Mouse (Mus musculus) CD4-positive, CD25-positive, alpha-beta regulatory T cell, adult 2 months (primary cell): Measurements from ENCODE around the gene Rflna.

Experiments
- DNase-seq: peaks from one replicate; pipeline ENCODE4 v3.0.0-alpha.2; 2012; ENCODE audit warnings: low read depth, low spot score

Gene Rflna

DNA sequence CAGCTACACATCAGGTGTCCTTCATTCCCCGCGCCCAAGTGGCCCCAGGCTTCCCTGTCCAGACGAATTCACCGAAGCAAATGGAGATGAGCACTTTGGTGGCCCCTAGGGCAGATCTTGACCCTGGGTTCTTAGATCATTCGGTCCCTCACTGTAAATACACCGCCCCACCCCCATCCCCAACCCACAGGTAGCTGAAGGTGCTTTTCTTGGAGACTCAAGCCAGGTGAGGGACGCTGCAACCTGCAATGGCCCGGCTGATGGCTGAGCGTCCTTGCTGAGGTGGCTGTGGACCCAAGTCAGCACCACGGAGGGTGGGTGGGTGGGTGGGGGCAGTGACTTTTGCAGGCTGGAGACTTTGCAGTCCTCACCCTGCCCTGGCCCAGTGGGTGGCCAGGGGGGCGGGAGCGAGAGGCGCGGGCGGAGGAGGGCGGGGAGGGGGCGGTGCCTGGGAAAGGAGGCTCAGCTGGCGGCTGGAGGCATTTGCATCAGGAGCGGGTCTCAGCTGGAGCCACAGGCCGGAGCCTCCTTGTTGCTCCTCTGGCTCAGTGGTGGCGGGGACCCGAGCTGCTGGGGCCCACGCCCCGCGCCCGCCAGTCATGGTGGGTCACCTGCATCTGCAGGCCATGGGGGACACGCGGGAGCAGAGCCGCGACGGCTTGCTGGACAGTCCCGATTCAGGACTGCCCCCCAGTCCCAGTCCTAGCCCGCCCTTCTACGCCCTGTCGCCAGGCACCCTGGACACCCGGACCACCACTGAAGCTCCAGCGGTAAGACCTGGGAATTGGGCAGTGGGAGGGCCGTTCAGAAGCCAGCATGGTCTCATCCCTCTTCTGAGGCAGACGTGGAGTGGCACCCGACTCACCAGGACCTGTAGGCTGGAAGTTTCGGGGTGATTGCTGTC is at the start of gene Rflna:
Gene Rflna, plus strand, starts transcription at position 253 of the 904 bp plus-strand sequence.
- DNase-seq, result no peak

DNA sequence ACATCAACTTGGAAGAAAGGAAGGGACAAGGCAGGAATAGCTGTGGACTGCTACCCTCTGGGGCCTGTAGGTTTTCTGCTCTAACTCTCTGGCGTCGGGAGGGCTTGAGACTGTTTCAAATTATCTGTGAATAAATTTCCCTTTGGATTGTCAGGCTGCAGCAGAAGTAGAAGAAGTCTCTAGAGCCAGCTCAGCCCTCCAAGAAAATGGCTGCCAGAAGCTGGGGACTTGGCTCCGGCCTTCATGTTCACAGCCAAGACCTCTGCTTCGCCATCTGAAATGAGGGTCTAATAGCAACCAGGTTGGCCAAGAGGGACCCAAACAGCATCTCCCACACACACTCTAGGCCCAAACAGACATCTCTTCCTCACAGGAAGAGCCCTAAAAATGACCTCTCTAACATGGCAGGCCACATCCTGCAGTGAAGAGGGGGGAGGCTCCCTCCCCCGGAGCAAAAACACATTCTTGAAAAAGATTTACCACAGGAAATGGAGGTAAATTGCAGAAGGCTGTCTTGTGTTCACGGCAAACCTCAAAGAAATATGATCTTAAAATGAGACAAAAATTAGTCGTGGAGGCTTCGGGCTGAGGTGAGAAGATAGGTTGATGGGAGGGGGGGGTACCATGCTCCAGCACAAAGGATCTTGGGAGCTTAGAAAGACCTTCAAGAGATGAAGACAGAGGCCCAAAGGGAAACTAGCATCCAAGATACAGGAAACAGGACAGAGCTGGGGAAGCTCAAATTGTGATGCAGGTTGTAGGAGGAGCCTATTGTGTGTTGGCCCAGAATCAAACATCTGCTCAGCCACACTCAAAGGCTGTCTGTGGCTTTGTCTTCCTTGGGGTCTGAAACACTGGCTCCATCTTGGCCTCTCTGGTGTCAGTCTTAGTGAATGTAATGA is 48.4 kb upstream of the Rflna start:
- DNase-seq, result peak; percentile 80

DNA sequence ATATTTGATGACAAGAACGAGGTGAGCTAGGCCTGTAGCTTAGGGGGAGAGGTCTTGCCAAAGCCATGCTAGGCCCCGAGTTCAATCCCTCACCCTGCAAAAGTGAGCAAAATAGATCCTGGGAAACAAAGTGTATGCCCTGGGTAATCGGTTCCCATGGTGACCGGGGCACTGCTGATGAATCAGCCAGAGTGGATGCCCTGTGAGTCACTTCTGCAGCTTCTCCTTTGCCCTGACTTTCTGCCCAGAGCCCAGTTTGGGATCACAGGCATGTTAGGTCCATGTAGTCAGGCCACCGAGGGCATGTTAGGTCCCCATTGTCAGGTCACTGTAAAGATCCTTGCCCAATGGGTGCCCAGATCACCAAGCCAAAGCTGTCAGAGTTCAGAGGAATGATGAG is 45.5 kb upstream of the Rflna start:
- DNase-seq, result no peak

DNA sequence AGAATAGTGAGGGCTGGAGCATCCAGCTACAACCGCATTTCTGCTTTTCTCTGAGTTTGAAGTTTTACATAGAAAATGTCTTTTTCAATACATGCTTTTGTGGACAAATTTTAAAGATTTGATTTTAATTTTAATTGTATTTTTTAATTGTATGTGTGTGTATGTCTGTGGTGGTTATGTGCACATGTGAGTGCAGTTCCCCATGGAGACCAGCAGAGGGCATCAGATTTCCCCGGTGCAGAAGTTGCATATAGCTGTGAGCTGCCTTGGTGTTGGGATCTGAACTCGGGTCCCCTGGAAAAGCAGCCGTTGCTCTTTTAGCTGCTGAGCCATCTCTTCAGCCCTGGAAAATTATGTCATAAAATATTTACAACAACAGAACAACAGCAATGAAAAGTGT is 43.9 kb upstream of the Rflna start:
- no peak for DNase-seq

DNA sequence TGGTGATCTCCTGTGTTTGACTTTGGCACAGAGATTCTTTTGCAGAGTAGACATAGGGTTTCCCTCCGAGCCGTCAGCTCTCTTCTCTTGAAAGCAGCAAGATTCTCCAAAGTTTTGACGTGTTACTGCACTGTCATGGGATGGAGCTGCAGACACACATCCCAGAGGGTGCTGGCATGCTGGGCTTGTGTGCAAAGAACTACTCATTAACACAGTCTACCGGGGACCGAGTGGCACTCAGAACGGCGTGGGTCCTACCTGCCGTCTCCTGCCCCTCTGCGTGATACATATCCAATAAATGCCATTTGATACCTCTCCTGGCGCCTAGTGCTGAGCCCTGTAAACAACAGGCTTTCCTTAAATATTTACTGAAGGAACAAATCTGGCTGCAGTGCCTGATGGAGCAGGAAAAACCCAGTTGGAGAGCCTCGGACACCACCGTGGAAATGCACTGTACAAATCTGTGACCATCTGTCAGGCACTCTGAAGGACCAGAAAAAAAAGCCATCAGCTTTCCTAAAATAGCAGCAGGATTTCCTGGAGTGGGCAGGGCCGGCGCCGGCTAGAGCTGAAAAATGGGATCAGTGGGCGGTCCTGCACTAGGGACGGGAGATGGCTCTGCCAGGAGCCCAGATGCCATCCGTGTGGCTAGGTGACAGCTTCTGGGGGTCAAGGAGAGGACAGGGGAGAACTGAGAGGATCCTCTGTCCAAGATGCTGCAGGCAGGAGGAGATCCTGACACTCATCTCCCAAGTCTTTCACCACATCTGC is 42.7 kb upstream of the Rflna start:
- DNase-seq, result no peak

DNA sequence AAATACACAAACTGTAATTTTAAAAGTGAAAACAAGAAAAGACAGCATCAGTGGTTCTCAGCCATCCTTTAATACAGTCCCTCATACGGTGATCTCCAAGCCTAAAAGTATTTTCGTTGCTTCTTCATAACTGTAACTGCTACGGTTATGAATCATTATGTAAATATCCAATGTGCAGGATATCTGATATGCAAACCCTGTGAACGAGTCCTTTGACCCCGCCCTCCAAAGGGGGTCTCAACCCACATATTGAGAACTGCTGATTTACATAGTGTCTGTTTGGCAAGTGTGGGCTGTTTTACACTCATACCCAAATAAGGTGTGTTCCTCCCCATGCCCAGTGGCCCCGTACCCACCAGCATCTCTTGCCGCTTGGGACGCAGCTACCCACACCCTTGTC is 41.6 kb upstream of the Rflna start:
- peak; percentile 12 for DNase-seq

DNA sequence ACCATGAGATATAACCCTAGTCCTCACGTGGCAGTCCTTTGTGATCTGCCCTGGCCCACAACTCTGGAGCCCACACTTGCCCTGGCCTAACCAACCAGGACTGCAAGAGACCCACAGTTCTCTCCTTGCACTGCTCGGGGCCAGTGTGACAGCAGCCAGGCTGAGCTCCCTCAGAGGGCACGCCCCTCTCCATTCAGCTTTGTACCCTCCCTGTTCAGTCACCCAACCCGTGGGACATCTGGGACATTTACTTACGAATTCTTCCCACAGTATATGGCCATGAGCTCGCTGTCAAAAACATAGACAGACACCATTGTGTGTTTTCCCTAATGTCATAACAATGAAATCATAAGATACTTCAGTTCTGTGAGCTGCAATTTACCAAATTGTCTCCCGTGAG is 40.3 kb upstream of the Rflna start:
- DNase-seq, result no peak

DNA sequence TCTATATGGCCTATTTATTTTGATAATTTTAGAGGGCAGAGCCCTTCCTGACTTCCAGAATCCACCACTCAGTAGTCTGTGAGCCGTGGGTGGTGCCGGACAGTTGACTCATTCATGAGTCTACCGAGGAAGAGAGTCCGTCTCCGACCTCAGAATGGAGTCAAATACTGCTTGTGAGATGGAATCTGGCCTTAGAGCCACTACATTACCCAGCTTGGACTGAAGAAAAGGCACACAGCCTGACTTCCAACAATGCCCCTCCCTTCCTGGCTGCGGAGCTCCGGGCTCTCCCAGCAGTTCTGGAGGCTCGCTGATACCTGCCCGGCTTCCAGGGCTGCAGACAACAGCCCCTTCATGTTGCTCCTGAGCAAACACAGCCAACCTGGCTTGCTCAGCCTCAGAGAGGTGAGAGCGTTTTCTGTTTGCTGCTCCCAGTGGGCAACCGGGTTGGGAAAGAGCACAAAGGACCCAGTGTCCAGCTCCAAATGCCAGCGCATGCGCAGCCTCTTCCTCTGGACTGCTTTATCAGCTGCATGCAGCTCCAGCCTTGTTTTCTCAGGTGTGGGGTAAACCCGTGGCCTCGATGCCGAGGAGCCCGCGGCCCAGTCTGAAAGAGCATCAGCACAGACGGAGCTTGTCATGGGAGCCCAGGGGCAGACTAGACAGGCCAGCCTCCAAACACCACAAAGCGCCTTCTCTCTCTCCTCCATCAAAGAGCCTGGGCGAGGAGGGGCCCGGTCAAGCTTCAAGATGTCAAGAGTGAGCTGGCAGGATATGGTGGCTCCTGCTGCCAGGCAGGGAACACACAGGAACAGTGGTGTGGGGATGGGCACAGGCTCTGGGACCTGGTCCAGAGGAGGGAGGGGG is 39.0 kb upstream of the Rflna start:
- no peak for DNase-seq

DNA sequence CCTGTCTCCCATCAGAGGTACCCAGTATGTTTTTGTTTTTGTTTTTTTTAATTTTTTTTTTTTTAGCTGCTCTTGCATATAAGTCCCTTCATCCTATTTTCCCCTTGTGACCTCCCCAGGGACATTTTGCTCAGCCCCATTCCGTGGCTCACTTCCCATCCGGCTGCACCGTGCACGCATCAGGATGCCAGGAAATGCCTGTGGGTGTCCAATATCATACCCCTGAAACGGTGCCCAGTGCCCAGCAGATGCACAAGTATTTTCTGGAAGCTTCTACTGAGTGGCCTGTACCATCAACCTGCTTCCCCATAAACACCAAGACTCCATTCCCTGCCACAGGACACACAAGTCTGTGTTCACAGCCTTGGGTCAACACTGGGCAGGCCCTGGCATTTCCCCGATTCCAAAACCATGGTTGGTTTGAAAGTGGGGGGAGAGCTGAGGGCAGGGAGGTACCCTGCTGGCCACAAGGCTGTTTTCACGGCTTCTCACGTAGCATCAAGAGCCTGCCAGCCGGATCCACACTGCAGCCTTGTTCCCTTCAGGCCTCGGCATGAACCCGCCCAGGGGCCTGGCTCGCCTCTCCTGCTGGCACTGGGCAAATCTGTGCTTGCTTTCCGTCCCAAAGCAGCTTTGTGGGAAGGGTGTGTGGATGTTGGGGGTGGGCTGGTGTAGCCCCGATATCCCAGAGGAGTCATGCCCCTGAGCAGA is 36.2 kb upstream of the Rflna start:
- DNase-seq, result no peak

DNA sequence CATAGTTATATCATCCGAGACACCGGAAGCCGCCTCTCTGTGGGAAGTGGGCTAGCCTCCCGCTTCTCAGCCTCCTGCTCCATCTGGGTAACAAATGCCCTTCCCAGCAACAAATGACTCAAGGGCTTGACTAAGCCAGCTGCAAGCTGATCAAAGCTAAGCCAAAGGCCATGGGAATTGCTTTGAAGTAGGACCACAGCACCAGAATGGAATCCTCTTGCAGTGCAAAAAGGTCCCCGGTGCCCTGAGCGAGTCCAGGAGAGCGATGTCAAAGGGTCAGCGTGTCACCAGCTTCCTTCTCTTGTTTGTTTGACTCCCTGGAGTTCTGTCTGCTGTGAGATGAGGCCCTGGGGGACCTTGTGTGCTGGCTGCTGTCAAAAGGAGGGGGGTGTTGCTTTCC is 33.2 kb upstream of the Rflna start:
- DNase-seq, result no peak

DNA sequence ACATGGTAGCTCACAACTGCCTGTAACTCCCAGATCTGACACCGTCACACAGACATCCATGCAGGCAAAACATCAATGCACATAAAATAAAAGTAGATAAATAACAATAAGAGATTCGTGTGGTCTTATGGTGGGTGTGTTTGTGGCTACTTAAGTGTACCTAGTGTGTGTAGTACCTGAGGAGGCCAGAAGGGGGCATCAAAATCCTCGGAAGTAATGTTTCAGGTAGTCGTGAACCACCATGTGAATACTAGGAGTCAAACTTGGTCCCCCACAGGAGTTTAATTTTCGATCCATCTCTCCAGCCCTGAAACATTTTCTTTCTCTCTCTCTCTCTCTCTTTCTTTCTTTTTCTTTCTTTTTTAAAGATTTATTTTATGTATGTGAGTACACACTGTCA is 16.8 kb upstream of the Rflna start:
- DNase-seq, result peak; percentile 29

DNA sequence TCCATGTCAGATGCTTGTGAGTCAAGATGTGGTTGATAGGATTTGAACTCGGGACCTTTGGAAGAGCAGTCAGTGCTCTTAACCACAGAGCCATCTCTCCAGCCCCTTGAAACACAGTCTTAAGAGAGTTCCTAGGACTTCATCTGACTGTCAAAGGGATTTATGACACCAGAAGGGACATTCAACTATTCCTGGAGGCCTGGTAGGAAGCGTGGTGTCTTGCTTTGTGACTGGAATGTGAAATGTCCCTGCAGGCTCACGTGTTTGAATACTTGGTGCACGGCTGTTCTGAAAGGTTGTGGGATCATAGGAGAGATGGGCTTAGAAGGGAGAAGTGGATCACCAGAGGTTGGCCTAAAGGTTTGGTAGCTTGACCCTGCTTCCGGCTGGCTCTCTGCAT is 16.4 kb upstream of the Rflna start:
- DNase-seq, result no peak

DNA sequence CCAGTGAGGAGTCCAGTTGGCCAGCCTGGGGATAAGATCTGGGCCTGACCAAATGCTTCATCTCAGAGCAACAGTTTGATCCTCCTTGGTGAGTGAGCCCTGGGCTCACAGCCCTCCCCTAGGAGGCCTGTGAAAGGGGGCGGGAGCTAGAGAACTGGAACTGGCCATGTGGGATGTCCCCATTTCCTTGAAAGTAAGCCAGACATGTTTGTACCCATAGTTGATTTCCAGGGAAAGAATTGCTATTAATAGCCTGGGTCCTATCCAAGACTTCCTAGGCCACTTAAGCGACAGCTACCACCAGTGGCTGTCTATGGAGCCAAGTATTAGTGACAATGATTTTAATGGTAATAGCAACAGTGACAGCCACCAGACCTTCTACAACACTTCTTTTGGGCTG is 13.3 kb upstream of the Rflna start:
- no peak for DNase-seq

DNA sequence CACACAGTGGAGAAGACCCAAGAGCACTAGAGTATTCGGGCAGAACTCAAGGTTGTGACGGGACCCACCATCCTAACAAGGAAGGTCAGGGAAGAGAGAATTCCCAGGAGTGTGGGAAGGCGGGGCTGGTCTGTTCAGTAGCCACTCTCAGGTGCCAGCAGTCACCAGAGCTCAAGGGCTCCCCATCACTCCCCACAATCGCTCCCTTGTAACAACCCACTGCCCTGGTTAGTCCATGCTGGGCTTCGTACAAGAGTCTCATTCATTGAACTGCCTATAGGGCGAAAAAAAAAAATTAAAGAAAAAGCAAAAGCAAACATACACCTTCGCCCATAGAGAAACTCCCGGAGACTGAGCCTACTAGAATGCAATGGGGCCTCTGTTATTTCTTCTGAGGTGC is 10.7 kb upstream of the Rflna start:
- no peak for DNase-seq

DNA sequence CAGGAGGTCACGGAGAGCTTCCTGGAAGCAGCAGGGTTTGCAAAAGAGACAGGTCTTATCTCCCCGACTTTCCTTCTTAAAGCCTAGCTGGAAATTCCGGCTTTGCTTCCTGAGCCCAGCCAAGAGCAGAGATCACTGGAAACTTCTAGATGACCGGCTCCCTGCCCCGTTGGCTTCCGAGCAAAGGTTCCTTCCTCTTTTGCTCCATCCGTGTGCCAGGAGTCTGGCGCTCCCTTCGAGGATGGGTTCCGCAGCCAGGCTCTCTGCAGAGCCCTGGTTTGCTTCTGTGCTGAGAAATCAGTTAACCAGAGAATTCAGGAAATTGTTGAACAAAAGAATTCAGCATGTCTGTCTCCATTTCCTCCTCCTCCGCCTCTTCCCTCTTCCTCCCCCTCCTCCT is 10.1 kb upstream of the Rflna start:
- DNase-seq, result no peak

DNA sequence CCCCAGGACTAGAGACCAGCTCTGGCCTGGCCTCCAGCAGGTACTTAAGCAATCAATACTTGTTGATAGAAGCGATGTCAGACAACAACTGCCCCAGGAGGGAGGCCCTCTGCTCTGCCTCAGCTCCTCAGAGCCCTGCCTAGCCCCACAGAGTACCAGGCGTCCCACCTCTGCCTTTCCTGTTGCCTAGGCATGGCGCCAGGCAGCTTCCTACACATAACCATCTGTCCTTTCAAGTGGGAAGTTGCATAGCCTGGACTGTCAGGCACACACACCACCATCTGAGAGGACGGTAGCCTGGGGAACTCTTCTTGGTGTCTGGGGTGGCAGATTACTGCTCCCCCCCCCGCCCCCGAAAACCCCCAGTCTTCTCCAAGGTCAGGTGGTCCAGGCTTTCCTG is 6.2 kb upstream of the Rflna start:
- DNase-seq, result no peak

DNA sequence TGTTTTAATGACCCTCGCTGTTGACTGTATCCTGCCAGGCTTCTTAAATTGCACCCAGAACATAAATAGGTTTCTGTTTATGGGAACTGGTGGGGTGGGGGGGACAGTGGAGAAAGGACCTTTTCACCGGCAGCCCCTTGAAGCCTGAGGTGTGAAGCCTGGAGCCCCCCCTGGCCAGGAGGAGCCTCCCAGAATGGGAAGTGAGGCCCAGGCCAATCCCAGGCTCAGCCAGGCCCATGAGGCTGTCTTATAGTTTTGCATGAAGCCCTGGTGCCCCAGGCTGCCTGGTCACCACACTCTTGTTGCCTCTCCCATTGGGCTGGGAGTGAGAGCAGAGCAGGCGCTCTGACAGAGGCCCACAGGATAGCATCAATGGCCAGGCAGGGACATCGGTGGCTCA is 5.1 kb upstream of the Rflna start:
- no peak for DNase-seq

DNA sequence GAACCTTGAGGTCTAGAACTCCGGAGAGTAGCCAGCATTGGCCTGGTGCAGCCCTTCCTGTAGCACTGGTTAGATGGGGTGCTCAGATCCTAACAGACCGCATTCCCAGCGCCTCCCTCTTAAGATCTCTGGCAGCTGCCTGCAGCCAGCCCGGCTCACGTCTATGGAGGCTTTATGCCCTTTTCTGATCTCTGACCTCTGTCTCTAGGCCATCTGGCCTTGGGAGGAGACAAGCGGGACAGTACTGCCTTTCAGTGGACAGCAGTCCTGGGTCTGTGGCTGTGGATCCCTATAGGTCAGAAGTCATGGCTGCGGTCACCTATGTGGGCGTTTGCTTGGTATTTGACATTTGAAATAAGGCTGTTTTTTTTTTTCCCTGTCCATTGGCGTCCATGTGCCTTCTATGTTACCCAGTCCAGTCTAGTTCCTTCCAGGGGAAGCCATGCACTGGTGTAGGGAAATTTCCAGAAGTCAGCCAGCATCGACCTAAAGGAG is 2.2 kb upstream of the Rflna start:
- DNase-seq, result no peak

DNA sequence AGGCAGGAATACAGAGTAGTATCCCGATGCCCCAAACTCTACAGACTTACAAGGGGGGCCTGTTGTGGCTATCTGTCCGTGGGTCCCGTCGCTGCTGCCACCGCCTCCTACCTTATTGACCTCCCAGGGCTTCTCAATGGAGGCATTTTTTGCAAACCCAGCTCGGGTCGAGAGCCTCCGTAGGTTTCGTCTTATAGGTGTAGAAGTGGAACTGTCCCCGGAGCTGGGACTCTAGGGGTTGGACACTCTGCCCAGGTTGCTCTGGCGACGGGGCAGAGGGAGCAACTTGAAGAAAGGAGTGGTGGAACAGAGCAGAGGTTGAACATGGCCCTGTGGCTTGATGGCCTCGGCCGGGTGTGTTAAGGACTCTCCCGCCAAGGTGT is 843 bp downstream of the Rflna start:
- no peak for DNase-seq
